Mouse (Mus musculus) WW6 (cell line): ENCODE results near the gene Galntl5.
A peak's percentile ranks its signal among the peaks of the same experiment; 100 is the strongest.
"Not testable (repeated sequence)": the region's sequence is repeated elsewhere in the genome, so short reads cannot be mapped to it uniquely, and the experiment has no call there.

Experiments
- DNase-seq: peaks from one replicate; pipeline ENCODE4 v3.0.0-alpha.2; 2013; ENCODE audit warnings: low read depth, low spot score

Galntl5 gene

GRCm38 (mm10) chr5:25190521-25190920 is 9.3 kb downstream of the Galntl5 start:
- DNase-seq, result no peak

- no peak for DNase-seq
These were observed 30.6 kb downstream of the Galntl5 start for GRCm38 (mm10) chr5:25211872-25212271.

- DNase-seq, result not testable (repeated sequence)
These were observed 32.0 kb downstream of the Galntl5 start for GRCm38 (mm10) chr5:25213216-25213615.

- DNase-seq, result no peak
These were observed 33.7 kb downstream of the Galntl5 start for GRCm38 (mm10) chr5:25215006-25215405.

GRCm38 (mm10) chr5:25221604-25222003 is 40.3 kb downstream of the Galntl5 start, which contains the start of gene Galnt11:
Gene Galnt11, plus strand, starts transcription at chr5:25221904.
- no peak for DNase-seq

- DNase-seq, result peak; percentile 57
These were observed 41.8 kb downstream of the Galntl5 start, which contains the start of gene E130116L18Rik for GRCm38 (mm10) chr5:25222752-25223702. Gene E130116L18Rik, minus strand, starts transcription at chr5:25223153.

GRCm38 (mm10) chr5:25224377-25224776 is 43.1 kb downstream of the Galntl5 start:
- DNase-seq, result not testable (repeated sequence)

GRCm38 (mm10) chr5:25243101-25243500 is 61.8 kb downstream of the Galntl5 start:
- DNase-seq, result no peak

- DNase-seq, result no peak
These were observed 64.7 kb downstream of the Galntl5 start for GRCm38 (mm10) chr5:25245806-25246472.

- no peak for DNase-seq
These were observed 65.2 kb downstream of the Galntl5 start for GRCm38 (mm10) chr5:25246473-25246865.

GRCm38 (mm10) chr5:25247036-25247435 is 65.8 kb downstream of the Galntl5 start:
- no peak for DNase-seq

- no peak for DNase-seq
These were observed 71.2 kb downstream of the Galntl5 start for GRCm38 (mm10) chr5:25252423-25252822.

GRCm38 (mm10) chr5:25252825-25253544 is 71.7 kb downstream of the Galntl5 start:
- DNase-seq, result no peak

GRCm38 (mm10) chr5:25254491-25254890 is 73.2 kb downstream of the Galntl5 start:
- DNase-seq, result no peak

GRCm38 (mm10) chr5:25256686-25257085 is 75.4 kb downstream of the Galntl5 start:
- no peak for DNase-seq

- DNase-seq, result no peak
These were observed 80.2 kb downstream of the Galntl5 start for GRCm38 (mm10) chr5:25261452-25261851.

GRCm38 (mm10) chr5:25262266-25262665 is 81.0 kb downstream of the Galntl5 start:
- DNase-seq, result no peak

GRCm38 (mm10) chr5:25268258-25268888 is 87.1 kb downstream of the Galntl5 start:
- no peak for DNase-seq
